Mouse (Mus musculus) frontal cortex, adult 2 months (tissue): ENCODE measurements around the gene Setdb1. TPM values are rescaled to one million over a fixed set of nuclear protein-coding genes. Genes with fewer than 3 reads are reported as not detected.

Experiments
- DNase-seq, 2 experiments: peaks; one replicate each; pipeline ENCODE4 v3.0.0; 2022; ENCODE audit warnings: low spot score in 1 of 2; ENCODE audit errors: extremely low spot score in 1 of 2
- polyA plus RNA-seq: library from polyadenylated mRNA; depleted of rRNA; stranded (reverse); fragments of >200 nt; gene quantifications from 2 replicates; pipeline ENCODE4 v1.2.3, GENCODE M21; 2012

Setdb1 gene
- polyA plus RNA-seq, 1 experiment, result 36.6 TPM

GRCm38 (mm10) chr3:95319701-95320625 lies 37.0 kb downstream of the Setdb1 start:
- DNase-seq, result peak in 1 of 2 experiments; percentile 28

GRCm38 (mm10) chr3:95319110-95319509 lies 37.9 kb downstream of the Setdb1 start:
- no peak for DNase-seq

- no peak for DNase-seq
Measured at GRCm38 (mm10) chr3:95318548-95318947, 38.5 kb downstream of the Setdb1 start.

GRCm38 (mm10) chr3:95317414-95318080 lies 39.5 kb downstream of the Setdb1 start:
- DNase-seq, result peak in 1 of 2 experiments; percentile 73

- DNase-seq, result no peak
Measured at GRCm38 (mm10) chr3:95315844-95316550, 41.0 kb downstream of the Setdb1 start.

- DNase-seq, result peak in 1 of 2 experiments; percentile 60
Measured at GRCm38 (mm10) chr3:95315094-95315843, 41.7 kb downstream of the Setdb1 start.

GRCm38 (mm10) chr3:95314486-95315093 lies 42.4 kb downstream of the Setdb1 start, which contains the start of gene Cers2:
Gene Cers2 (plus strand): TSS chr3:95314791.
- no peak for DNase-seq

- DNase-seq, result no peak
Measured at GRCm38 (mm10) chr3:95314075-95314474, 42.9 kb downstream of the Setdb1 start.

- no peak for DNase-seq
Measured at GRCm38 (mm10) chr3:95313476-95313875, 43.5 kb downstream of the Setdb1 start.

- DNase-seq, result no peak
Measured at GRCm38 (mm10) chr3:95312623-95313022, 44.4 kb downstream of the Setdb1 start.

- peak; percentile 56 to 83 for DNase-seq
Measured at GRCm38 (mm10) chr3:95310968-95311882, 45.8 kb downstream of the Setdb1 start.

GRCm38 (mm10) chr3:95310496-95310895 lies 46.5 kb downstream of the Setdb1 start:
- DNase-seq, result no peak

GRCm38 (mm10) chr3:95307100-95307499 lies 49.9 kb downstream of the Setdb1 start, which contains the start of gene Anxa9:
Gene Anxa9 (minus strand): TSS chr3:95307176.
- no peak for DNase-seq

- no peak for DNase-seq
Measured at GRCm38 (mm10) chr3:95306244-95306643, 50.8 kb downstream of the Setdb1 start.

- DNase-seq, result no peak
Measured at GRCm38 (mm10) chr3:95301204-95301796, 55.7 kb downstream of the Setdb1 start.

- no peak for DNase-seq
Measured at GRCm38 (mm10) chr3:95298018-95298417, 59.0 kb downstream of the Setdb1 start.

- peak in 1 of 2 experiments; percentile 55 for DNase-seq
Measured at GRCm38 (mm10) chr3:95296103-95296469, 60.9 kb downstream of the Setdb1 start.
